Mouse (Mus musculus) brain, embryonic 14.5 days (tissue): ENCODE results near the gene Adamtsl3.

Source experiments
- CTCF ChIP-seq: fragments of 200-500 bp; IDR thresholded peaks from 2 replicates; pipeline ENCODE4 v1.5.1; 2012; ENCODE audit warnings: inconsistent platforms, mild to moderate bottlenecking, moderate library complexity, borderline replicate concordance; ENCODE audit not compliant: insufficient read depth, insufficient read length; ENCODE audit errors: extremely low read depth
- POLR2A ChIP-seq: fragments of 200-500 bp; IDR thresholded peaks from 2 replicates; pipeline ENCODE4 v1.6.1; 2012; ENCODE audit warnings: mild to moderate bottlenecking, inconsistent platforms, borderline replicate concordance; ENCODE audit not compliant: poor library complexity, insufficient read depth, insufficient read length, severe bottlenecking; ENCODE audit errors: extremely low read depth

GRCm38 (mm10) chr7:82555803-82556202 is 220.3 kb downstream of the Adamtsl3 start:
- TF ChIP-seq POLR2A = no peak
- no peak for TF ChIP-seq CTCF
